Mouse (Mus musculus) C2C12 (cell line): ENCODE data around the gene Gtf2b.

Source experiments
- CTCF ChIP-seq: IDR thresholded peaks from one replicate; pipeline ENCODE4 v1.5.1; 2011; ENCODE audit not compliant: control insufficient read depth, insufficient read depth, insufficient read length
- FOSL1 ChIP-seq: IDR thresholded peaks from one replicate; pipeline ENCODE4 v1.8.0; 2011; ENCODE audit warnings: mild to moderate bottlenecking, low read length; ENCODE audit not compliant: poor library complexity, insufficient read depth, severe bottlenecking
- USF1 ChIP-seq: IDR thresholded peaks from one replicate; pipeline ENCODE4 v1.6.1; 2011; ENCODE audit warnings: low read depth, mild to moderate bottlenecking, control low read depth, moderate library complexity

GRCm38 (mm10) chr3:142764995-142765777 is at the start of gene Gtf2b:
- TF ChIP-seq CTCF (no peak), FOSL1 (no peak), USF1 (no peak)
